Mouse (Mus musculus) neural tube, embryonic 15.5 days (tissue): ENCODE measurements around the gene Pinlyp. TPM values are rescaled to one million over a fixed set of nuclear protein-coding genes. Genes with fewer than 3 reads are reported as not detected.
"Not testable (repeated sequence)": the region's sequence is repeated elsewhere in the genome, so short reads cannot be mapped to it uniquely, and the experiment has no call there.

Source experiments
- ATAC-seq: fragments of 200-750 bp; cut with Nextera tagmentation; 2 replicates; pipeline ENCODE4 v1.8.0; 2017; ENCODE audit warnings: mild to moderate bottlenecking, moderate TSS enrichment, moderate library complexity; ENCODE audit not compliant: low FRiP score
- H3K27ac ChIP-seq: fragments of 300-500 bp; sonication (generic); replicated peaks from 2 replicates; pipeline ENCODE4 v1.5.1; 2015; ENCODE audit warnings: mild to moderate bottlenecking, inconsistent platforms
- H3K27me3 ChIP-seq: fragments of 300-500 bp; sonication (generic); replicated peaks from 2 replicates; pipeline ENCODE4 v1.6.1; 2015; ENCODE audit warnings: inconsistent platforms
- H3K36me3 ChIP-seq: fragments of 300-500 bp; sonication (generic); 2 replicates; pipeline ENCODE4 v1.6.1; 2015; ENCODE audit warnings: inconsistent platforms
- H3K4me1 ChIP-seq: fragments of 300-500 bp; sonication (generic); 2 replicates; pipeline ENCODE4 v1.6.1; 2015; ENCODE audit warnings: inconsistent platforms
- H3K4me2 ChIP-seq: fragments of 300-500 bp; sonication (generic); 2 replicates; pipeline ENCODE4 v1.6.1; 2015; ENCODE audit warnings: inconsistent platforms, mild to moderate bottlenecking, moderate library complexity
- H3K4me3 ChIP-seq: fragments of 300-500 bp; sonication (generic); replicated peaks from 2 replicates; pipeline ENCODE4 v1.5.1; 2015; ENCODE audit warnings: mild to moderate bottlenecking, inconsistent platforms
- H3K9ac ChIP-seq: fragments of 300-500 bp; sonication (generic); replicated peaks from 2 replicates; pipeline ENCODE4 v1.6.1; 2015; ENCODE audit warnings: mild to moderate bottlenecking, inconsistent platforms
- H3K9me3 ChIP-seq: fragments of 300-500 bp; sonication (generic); replicated peaks from 2 replicates; pipeline ENCODE4 v1.6.1; 2016; ENCODE audit warnings: inconsistent platforms
- WGBS: fragments of 180-500 bp; shearing (Covaris S2); methylation state at CpG from one replicate; pipeline ENCODE4 v1.1.7; 2015; ENCODE audit warnings: mixed read lengths; 5-methylcytosine and 5-hydroxymethylcytosine counted together
- polyA plus RNA-seq: library from polyadenylated mRNA; unstranded; fragments of >200 nt; fragmentation: Nextera tagmentation; extraction: Ambion mirVana; gene quantifications from 2 replicates; pipeline ENCODE4 v1.2.1, GENCODE M21; 2015

Gene Pinlyp
- polyA plus RNA-seq, 1 experiment from 2014 or later: not detected

DNA sequence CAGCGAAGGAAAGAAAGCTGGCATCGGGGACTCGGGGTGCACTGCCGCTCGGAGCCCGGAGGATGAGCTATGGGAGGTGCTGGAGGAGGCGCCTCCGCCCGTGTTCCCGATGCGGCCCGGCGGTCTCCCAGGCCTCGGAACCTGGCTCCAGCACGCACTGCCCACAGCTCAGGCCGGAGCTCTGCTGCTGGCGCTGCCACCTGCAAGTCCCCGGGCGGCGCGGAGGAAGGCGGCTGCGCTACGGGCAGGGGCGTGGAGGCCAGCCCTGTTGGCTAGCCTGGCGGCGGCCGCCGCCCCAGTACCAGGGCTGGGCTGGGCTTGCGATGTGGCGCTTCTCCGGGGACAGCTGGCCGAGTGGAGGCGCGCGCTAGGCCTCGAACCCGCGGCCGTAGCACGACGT lies 12.1 kb downstream of the Pinlyp start:
- Histone ChIP-seq H3K4me2 (peak overlapping the region; percentile 27), H3K9me3 (no peaks in the 10 kb centered on the region), H3K27me3 (no peaks in the 10 kb centered on the region), H3K27ac (no peak overlapping the region), H3K4me3 (peak overlapping the region; percentile 4; the same call in 1 of the 2 replicates), H3K36me3 (peaks cover 30% of the 10 kb centered on the region), H3K9ac (no peak overlapping the region), H3K4me1 (peaks cover 51% of the 10 kb centered on the region)
- ATAC-seq: no peak
- 33% methylated on average over 33 of the region's 42 CpGs for WGBS

DNA sequence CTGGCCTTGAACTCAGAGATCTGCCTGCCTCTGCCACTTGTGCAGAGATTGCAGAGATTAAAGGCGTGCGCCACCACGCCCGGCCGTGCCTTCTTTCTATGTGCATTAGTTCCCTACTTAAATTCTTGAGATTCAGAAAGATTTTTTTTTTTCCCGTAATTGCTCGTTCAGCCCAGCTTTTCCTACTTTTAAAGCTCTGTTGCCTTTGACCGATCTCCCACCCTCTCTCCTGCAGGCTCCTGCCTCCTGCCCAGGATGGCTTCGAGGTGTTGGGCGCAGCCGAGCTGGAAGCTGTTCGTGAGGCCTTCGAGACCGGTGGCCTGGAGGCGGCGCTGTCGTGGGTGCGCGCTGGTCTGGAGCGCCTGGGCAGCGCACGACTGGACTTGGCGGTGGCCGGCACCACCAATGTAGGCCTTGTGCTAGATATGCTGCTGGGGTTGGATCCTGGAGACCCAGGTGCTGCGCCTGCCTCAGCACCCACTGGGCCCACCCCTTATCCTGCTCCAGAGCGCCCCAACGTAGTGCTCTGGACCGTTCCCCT lies 12.8 kb downstream of the Pinlyp start:
- H3K27ac ChIP-seq: no peak overlapping the region
- ATAC-seq: no peak
- no peaks in the 10 kb centered on the region for H3K27me3 ChIP-seq
- 67% methylated on average over 28 of the region's 28 CpGs for WGBS
- peaks cover 30% of the 10 kb centered on the region for H3K36me3 ChIP-seq
- no peaks in the 10 kb centered on the region for H3K9me3 ChIP-seq
- H3K4me1 ChIP-seq: peaks cover 51% of the 10 kb centered on the region
- H3K9ac ChIP-seq: no peak overlapping the region
- no peak overlapping the region for H3K4me3 ChIP-seq
- peak overlapping the region; percentile 27; the same call in 1 of the 2 replicates for H3K4me2 ChIP-seq

DNA sequence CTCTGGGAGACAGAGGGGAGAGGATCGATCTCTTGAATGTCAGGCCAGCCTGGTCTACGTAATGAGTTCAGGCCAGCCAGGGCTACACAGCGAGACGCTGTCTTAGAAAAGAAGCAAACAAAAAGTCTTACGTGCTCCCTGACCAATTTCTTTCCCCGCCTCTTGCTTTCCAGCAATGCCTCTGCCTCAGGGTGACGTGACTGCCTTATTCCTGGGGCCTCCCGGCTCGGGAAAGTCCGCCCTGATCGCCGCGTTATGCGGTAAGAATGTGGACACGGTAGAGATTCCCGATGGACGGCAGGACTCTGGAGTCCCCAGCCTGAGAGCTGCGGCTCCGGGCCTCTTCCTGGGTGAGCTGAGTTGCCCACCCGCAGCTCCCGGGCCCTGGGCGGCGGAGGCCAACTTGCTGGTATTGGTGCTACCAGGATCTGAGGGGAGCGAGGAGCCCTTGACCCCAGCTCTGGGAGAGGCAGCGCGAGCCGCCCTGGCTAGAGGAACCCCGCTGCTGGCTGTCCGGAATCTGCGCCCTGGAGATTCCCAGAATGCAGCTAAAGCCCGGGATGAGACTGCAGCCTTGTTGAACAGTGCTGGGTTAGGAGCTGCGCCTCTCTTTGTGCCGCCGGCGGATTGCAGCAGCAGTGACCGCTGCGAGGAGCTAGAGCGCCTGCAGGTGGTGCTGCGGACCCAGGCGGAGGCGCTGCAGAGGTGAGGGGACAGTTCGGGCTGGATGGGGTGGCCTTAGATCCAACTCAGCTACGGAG lies 14.5 kb downstream of the Pinlyp start:
- ATAC-seq: peak; percentile 43

DNA sequence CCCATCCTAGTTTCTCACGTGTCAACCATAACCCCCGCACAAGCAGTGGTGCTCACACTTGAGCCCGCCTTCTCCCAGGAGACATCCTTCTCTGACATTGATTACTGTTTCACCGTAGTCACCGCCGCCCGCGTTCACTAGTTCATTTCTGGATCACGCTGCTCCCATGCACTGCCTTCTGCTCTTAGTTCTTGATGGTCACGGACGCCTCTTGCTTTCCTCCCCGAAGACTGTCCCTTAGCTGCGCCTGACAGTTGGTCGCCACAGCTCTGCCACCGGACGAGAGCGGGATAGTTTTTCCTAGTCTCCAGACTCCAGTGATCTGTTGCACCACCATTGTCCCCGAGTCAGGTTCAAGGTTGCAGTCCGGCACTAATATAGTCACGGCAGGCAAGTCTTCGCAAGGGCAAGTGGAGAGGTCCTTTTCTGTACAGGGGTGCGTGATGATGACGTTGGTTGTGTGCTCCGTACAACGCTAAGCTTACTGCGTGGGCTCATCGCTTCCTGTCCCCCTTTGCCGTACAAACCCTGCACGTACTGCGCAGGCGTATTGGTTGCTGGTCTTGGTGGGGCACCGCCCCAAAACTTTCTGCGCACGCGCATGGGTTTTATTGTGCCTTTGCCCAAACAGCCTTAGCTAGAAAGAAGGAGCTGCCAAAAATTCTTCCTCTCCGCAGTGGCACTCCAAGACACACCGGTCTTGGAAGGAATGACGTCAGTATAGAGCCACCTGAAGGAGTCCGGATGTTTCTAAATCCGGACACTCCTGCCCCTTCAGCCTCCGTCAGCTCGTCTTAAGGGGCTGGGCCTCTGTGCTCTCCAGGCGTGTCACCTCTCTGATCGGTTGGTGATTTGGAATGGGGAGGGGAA lies 15.6 kb downstream of the Pinlyp start, which contains the start of gene Irgq:
Irgq (plus strand) TSS at position 628 of the 870 bp plus-strand sequence.
- Histone ChIP-seq H3K36me3 (peaks cover 21% of the 10 kb centered on the region), H3K9me3 (no peaks in the 10 kb centered on the region), H3K27ac (peak within 1 kb of the TSS; percentile 95), H3K4me1 (peaks cover 64% of the 10 kb centered on the region), H3K27me3 (no peaks in the 10 kb centered on the region), H3K4me2 (peak within 1 kb of the TSS; percentile 93), H3K4me3 (peak within 1 kb of the TSS; percentile 62), H3K9ac (peak within 1 kb of the TSS; percentile 87)
- WGBS: under 1% methylated on average over 44 of the region's 44 CpGs
- ATAC-seq: peak; percentile 94

More for the DNA sequence above, 14.5 kb downstream of the Pinlyp start:
- Histone ChIP-seq H3K9me3 (no peaks in the 10 kb centered on the region), H3K27me3 (no peaks in the 10 kb centered on the region), H3K4me3 (peak overlapping the region; percentile 62), H3K36me3 (peaks cover 29% of the 10 kb centered on the region), H3K9ac (peak overlapping the region; percentile 87), H3K4me2 (peak overlapping the region; percentile 93), H3K4me1 (peaks cover 58% of the 10 kb centered on the region), H3K27ac (peak overlapping the region; percentile 95)
- WGBS: under 1% methylated on average over 43 of the region's 43 CpGs

DNA sequence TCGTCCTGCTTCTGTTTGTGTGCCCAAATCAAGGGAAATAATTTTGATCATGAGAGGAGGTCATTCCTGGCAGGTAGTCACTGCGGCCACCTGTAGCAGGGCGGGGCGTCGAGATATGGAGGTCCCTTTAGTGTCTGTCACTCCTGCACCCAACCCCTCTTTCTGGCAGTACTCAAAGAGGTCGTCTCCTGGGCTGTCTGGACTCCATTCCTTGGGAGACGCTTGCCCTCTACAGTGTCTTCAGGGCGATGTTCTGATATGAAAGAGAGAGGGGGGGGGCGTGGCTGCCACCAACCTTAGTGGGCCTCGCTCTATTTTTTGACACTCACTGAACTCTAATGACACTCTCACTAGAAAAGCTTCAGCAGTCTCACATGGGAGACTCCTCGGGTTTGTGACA lies 16.3 kb downstream of the Pinlyp start:
- Histone ChIP-seq H3K27me3 (no peaks in the 10 kb centered on the region), H3K27ac (peak overlapping the region; percentile 95), H3K4me3 (peak overlapping the region; percentile 62), H3K4me2 (peak overlapping the region; percentile 93), H3K36me3 (peaks cover 16% of the 10 kb centered on the region; the same call in 1 of the 2 replicates), H3K4me1 (peaks cover 58% of the 10 kb centered on the region), H3K9ac (peak overlapping the region; percentile 71), H3K9me3 (no peaks in the 10 kb centered on the region)
- 62% methylated on average over 11 of the region's 11 CpGs for WGBS
- ATAC-seq: peak; percentile 2; the same call in 1 of the 2 replicates

DNA sequence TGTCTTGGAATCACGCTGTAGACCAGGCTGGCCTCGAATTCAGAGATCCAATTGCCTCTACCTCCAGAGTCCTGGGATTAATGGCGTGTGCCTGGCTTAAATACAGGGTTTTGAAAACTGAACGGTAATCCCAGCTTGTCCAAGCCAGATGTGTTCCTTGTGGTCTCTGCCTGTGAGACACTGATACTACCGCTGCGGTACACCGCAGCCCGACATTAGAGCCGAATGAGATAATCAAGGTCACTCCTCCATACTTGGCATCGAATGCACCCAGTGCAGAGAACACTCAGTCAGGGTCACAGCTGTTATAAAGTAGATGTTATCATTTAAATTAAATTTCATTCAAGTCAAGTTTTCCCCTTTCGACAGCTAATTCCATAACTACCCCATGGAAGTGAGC lies 17.1 kb downstream of the Pinlyp start:
- Histone ChIP-seq H3K27ac (no peak overlapping the region), H3K27me3 (no peaks in the 10 kb centered on the region), H3K36me3 (peaks cover 9% of the 10 kb centered on the region; the same call in 1 of the 2 replicates), H3K9me3 (no peaks in the 10 kb centered on the region), H3K4me1 (peaks cover 51% of the 10 kb centered on the region), H3K4me2 (no peak overlapping the region), H3K9ac (no peak overlapping the region), H3K4me3 (no peak overlapping the region)
- no peak for ATAC-seq
- 95% methylated on average over 11 of the region's 11 CpGs for WGBS

DNA sequence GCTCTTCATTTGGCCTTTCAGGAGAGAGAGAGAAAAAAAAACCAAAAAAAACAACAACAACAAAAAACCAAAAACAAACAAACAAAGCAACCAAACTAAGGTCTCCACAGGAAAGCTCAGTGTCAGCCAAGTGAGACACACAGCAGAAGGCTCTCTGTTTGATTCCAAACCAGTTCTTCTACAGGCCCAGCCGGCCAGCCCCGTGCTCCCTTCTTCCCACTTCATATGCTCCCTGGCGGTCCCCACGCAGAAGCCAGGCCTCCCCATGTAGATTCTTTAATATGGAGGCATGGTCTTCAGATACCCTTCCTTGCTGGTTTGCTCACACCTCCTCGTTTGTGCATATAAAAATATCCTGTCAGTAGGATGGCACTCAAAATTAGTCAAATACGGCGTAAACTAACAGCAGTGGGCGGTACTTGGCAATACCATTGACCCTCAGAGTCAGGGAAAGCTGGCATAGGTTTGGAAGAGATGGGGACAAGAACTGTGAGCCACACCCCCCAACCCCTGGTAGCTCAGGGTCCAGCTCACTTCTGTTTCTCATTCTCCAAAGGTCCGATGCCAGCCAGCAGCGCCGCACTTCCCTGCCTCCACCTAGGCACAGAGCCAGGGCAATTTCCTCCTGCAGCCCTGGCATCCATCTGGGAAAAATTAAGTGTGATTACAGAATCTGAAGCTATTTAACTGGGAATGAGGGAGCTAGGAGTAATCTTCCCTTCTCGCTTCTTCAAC lies 20.1 kb downstream of the Pinlyp start:
- no peaks in the 10 kb centered on the region for H3K9me3 ChIP-seq
- H3K4me1 ChIP-seq: peaks cover 25% of the 10 kb centered on the region
- H3K4me2 ChIP-seq: no peak overlapping the region
- no peak overlapping the region for H3K4me3 ChIP-seq
- no peak for ATAC-seq
- WGBS: 77% methylated on average over 12 of the region's 12 CpGs
- H3K9ac ChIP-seq: peak overlapping the region; percentile 26; the same call in 1 of the 2 replicates
- peak overlapping the region; percentile 65 for H3K27ac ChIP-seq
- no peaks in the 10 kb centered on the region for H3K27me3 ChIP-seq
- no peaks in the 10 kb centered on the region for H3K36me3 ChIP-seq

DNA sequence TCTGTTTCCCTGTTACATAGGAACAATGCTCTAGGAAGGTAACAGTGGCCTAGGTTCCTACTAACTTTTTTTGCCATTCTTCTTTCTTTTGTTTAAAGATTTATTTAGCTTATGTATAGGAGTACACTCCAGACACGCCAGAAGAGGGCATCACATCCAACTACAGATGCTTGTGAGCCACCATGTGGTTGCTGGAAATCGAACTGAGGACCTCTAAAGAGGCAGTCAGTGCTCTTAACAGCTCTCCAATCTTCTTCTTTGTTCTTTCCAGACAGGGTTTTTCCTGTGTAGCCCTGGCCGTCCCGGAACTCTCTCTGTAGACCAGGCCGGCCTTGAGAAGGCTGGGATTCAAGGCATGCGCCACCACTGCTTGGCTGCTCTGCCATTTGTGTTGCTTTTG lies 20.9 kb downstream of the Pinlyp start:
- WGBS: 82% methylated on average over 6 of the region's 6 CpGs
- peaks cover 25% of the 10 kb centered on the region for H3K4me1 ChIP-seq
- H3K27me3 ChIP-seq: no peaks in the 10 kb centered on the region
- no peak overlapping the region for H3K4me3 ChIP-seq
- no peaks in the 10 kb centered on the region for H3K36me3 ChIP-seq
- H3K4me2 ChIP-seq: no peak overlapping the region
- no peaks in the 10 kb centered on the region for H3K9me3 ChIP-seq
- no peak overlapping the region for H3K27ac ChIP-seq
- H3K9ac ChIP-seq: no peak overlapping the region
- no peak for ATAC-seq

DNA sequence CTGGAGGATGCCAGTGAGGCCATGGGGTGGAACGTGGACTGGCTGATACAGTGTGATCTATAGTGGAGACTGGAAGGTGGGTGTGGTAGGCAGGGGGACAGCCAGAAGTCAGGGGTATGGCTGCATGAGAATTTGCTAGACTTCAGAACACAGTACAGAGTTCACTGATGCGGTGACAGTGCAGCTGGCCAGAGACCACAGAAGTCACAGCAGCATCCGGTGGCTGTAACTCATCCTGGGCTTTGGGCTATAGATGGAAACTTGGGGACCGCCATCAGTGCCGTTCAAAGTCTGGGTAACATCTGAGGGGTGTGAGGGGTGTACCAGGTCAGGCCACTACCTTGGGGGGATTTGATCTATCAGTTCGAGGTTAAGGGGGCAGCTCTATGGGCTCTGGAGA lies 22.2 kb downstream of the Pinlyp start:
- H3K4me3 ChIP-seq: no peak overlapping the region
- no peaks in the 10 kb centered on the region for H3K27me3 ChIP-seq
- H3K4me2 ChIP-seq: no peak overlapping the region
- H3K36me3 ChIP-seq: peaks cover under 1% of the 10 kb centered on the region; the same call in 1 of the 2 replicates
- no peak overlapping the region for H3K27ac ChIP-seq
- no peak for ATAC-seq
- no peaks in the 10 kb centered on the region for H3K9me3 ChIP-seq
- H3K9ac ChIP-seq: no peak overlapping the region
- WGBS: 89% methylated on average over 6 of the region's 6 CpGs
- H3K4me1 ChIP-seq: peaks cover 14% of the 10 kb centered on the region

DNA sequence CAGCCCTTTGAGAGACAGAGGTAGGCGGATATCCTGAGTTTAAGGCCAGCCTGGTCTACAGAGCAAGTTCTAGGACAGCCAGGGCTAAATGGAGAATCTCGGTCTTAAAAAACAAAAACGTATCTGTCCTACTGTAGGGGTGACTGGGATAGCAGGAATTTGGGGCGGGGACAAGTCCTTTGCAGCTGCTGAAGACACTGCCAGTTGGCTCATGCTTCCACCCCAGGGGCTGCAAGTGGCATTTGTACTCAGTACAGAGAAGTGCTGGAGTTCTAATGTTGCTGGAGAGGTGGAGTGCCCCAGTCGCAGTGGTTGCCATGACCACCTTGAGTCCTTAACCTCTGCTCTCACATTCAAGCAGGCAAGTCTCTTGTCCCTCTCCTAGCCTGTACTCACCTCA lies 23.1 kb downstream of the Pinlyp start:
- Histone ChIP-seq H3K36me3 (peaks cover 6% of the 10 kb centered on the region; the same call in 1 of the 2 replicates), H3K27me3 (no peaks in the 10 kb centered on the region), H3K9ac (no peak overlapping the region), H3K27ac (no peak overlapping the region), H3K4me1 (peaks cover 17% of the 10 kb centered on the region), H3K4me2 (no peak overlapping the region), H3K4me3 (no peak overlapping the region), H3K9me3 (no peaks in the 10 kb centered on the region)
- no peak for ATAC-seq
- WGBS: 59% methylated on average over 5 of the region's 5 CpGs

DNA sequence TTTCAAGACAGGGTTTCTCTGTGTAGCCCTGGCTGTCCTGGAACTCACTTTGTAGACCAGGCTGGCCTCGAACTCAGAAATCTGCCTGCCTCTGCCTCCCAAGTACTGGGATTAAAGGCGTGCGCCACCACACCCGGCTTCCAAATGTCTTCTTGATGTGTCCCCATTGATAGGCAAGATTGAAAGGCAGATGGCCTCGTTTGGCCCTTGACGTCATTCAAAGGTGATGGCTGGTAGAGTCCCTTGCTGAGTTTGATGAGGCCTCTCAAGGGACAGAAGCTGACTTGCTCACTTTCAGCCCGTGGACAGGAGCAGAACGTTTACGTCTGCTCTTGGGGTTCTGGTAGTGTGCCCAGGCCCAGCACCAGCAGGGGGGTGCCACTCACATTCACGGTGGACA lies 25.9 kb downstream of the Pinlyp start:
- not testable (repeated sequence) for H3K9me3 ChIP-seq, H3K9ac ChIP-seq, H3K27ac ChIP-seq, H3K4me2 ChIP-seq, H3K27me3 ChIP-seq, H3K4me3 ChIP-seq, ATAC-seq
- Histone ChIP-seq H3K36me3 (peaks cover 19% of the 10 kb centered on the region), H3K4me1 (peaks cover 13% of the 10 kb centered on the region)
- 89% methylated on average over 10 of the region's 10 CpGs for WGBS
